Mouse (Mus musculus) hindbrain, embryonic 14.5 days (tissue): ENCODE data around the gene Phlpp1. TPM values are rescaled to one million over a fixed set of nuclear protein-coding genes. Genes with fewer than 3 reads are reported as not detected.
"Not testable (repeated sequence)": the region's sequence is repeated elsewhere in the genome, so short reads cannot be mapped to it uniquely, and the experiment has no call there.

Source experiments
- ATAC-seq: fragments of 200-750 bp; cut with Nextera tagmentation; 2 replicates; pipeline ENCODE4 v1.8.0; 2017; ENCODE audit warnings: moderate number of reproducible peaks, mild to moderate bottlenecking, moderate TSS enrichment, moderate library complexity; ENCODE audit not compliant: low FRiP score
- DNase-seq: peaks from one replicate; pipeline ENCODE4 v3.0.0-alpha.2; 2015; ENCODE audit warnings: low spot score
- H3K27ac ChIP-seq: fragments of 300-500 bp; sonication (generic); 2 replicates; pipeline ENCODE4 v1.5.1; 2014; ENCODE audit warnings: mild to moderate bottlenecking, moderate library complexity
- H3K27me3 ChIP-seq: fragments of 300-500 bp; sonication (generic); 2 replicates; pipeline ENCODE4 v1.6.1; 2014; ENCODE audit warnings: mild to moderate bottlenecking, low read length, mixed read lengths; ENCODE audit not compliant: control insufficient read depth, insufficient read depth
- H3K36me3 ChIP-seq: fragments of 300-500 bp; sonication (generic); replicated peaks from 2 replicates; pipeline ENCODE4 v1.6.1; 2014; ENCODE audit not compliant: control insufficient read depth, insufficient read depth
- H3K4me1 ChIP-seq: fragments of 300-500 bp; sonication (generic); replicated peaks from 2 replicates; pipeline ENCODE4 v1.6.1; 2014; ENCODE audit warnings: antibody characterized with exemption, low read length, mixed read lengths; ENCODE audit not compliant: control insufficient read depth, insufficient read depth
- H3K4me2 ChIP-seq: fragments of 300-500 bp; sonication (generic); replicated peaks from 2 replicates; pipeline ENCODE4 v1.6.1; 2014; ENCODE audit warnings: mild to moderate bottlenecking, moderate library complexity
- H3K4me3 ChIP-seq: fragments of 300-500 bp; sonication (generic); replicated peaks from 2 replicates; pipeline ENCODE4 v1.5.1; 2014; ENCODE audit warnings: mild to moderate bottlenecking, low read length
- H3K9ac ChIP-seq: fragments of 300-500 bp; sonication (generic); 2 replicates; pipeline ENCODE4 v1.6.1; 2014
- H3K9me3 ChIP-seq: fragments of 300-500 bp; sonication (generic); 2 replicates; pipeline ENCODE4 v1.6.1; 2016; ENCODE audit warnings: low read length; ENCODE audit not compliant: control insufficient read depth
- WGBS: fragments of 180-500 bp; shearing (Covaris S2); extraction: QIAGEN DNeasy Blood & Tissue Kit; methylation state at CpG from one replicate; pipeline ENCODE4 v1.1.7; 2014; 5-methylcytosine and 5-hydroxymethylcytosine counted together
- polyA plus RNA-seq: library from polyadenylated mRNA; unstranded; fragments of >200 nt; fragmentation: Nextera tagmentation; extraction: Ambion mirVana; gene quantifications from 2 replicates; pipeline ENCODE4 v1.2.1, GENCODE M21; 2014

Phlpp1 gene
- polyA plus RNA-seq, 1 experiment from 2014 or later = 9.6 TPM

GRCm38 (mm10) chr1:106289065-106289464 lies 117.5 kb downstream of the Phlpp1 start:
- Histone ChIP-seq H3K9me3 (no peaks in the 10 kb centered on the region), H3K4me2 (no peak overlapping the region), H3K27me3 (no peaks in the 10 kb centered on the region), H3K27ac (no peak overlapping the region), H3K9ac (no peak overlapping the region), H3K4me3 (no peak overlapping the region), H3K36me3 (0 out of 2 replicates have a peak, but pooled peaks cover 5% of the 10 kb centered on the region), H3K4me1 (no peaks in the 10 kb centered on the region)
- WGBS = 85% methylated on average over 5 of the region's 5 CpGs
- ATAC-seq (no peak), DNase-seq (no peak)

GRCm38 (mm10) chr1:106289580-106289979 lies 118.0 kb downstream of the Phlpp1 start:
- WGBS = 89% methylated on average over 2 of the region's 2 CpGs
- Histone ChIP-seq H3K9me3 (no peaks in the 10 kb centered on the region), H3K4me3 (no peak overlapping the region), H3K27ac (no peak overlapping the region), H3K36me3 (0 out of 2 replicates have a peak, but pooled peaks cover 5% of the 10 kb centered on the region), H3K4me2 (no peak overlapping the region), H3K27me3 (no peaks in the 10 kb centered on the region), H3K9ac (no peak overlapping the region), H3K4me1 (no peaks in the 10 kb centered on the region)
- DNase-seq = no peak
- ATAC-seq = no peak

GRCm38 (mm10) chr1:106309394-106310039 lies 138.0 kb downstream of the Phlpp1 start:
- Histone ChIP-seq H3K27ac (no peak overlapping the region), H3K4me2 (no peak overlapping the region), H3K9me3 (no peaks in the 10 kb centered on the region), H3K4me3 (no peak overlapping the region), H3K27me3 (no peaks in the 10 kb centered on the region), H3K36me3 (no peaks in the 10 kb centered on the region), H3K9ac (no peak overlapping the region), H3K4me1 (no peaks in the 10 kb centered on the region)
- WGBS = 97% methylated on average over 3 of the region's 3 CpGs
- ATAC-seq = no peak
- DNase-seq = no peak

- Histone ChIP-seq H3K9ac (no peak overlapping the region), H3K27ac (no peak overlapping the region), H3K27me3 (no peaks in the 10 kb centered on the region), H3K4me2 (no peak overlapping the region), H3K36me3 (no peaks in the 10 kb centered on the region), H3K9me3 (no peaks in the 10 kb centered on the region), H3K4me3 (no peak overlapping the region), H3K4me1 (no peaks in the 10 kb centered on the region)
- 69% methylated on average over 2 of the region's 2 CpGs for WGBS
- DNase-seq (no peak), ATAC-seq (no peak)
Observed at GRCm38 (mm10) chr1:106310285-106310684, 138.7 kb downstream of the Phlpp1 start.

- 97% methylated on average over 2 of the region's 2 CpGs for WGBS
- not testable (repeated sequence) for H3K4me1 ChIP-seq, H3K27me3 ChIP-seq, H3K4me2 ChIP-seq, H3K9me3 ChIP-seq, H3K36me3 ChIP-seq, ATAC-seq, H3K4me3 ChIP-seq, DNase-seq, H3K9ac ChIP-seq, H3K27ac ChIP-seq
Observed at GRCm38 (mm10) chr1:106311830-106312229, 140.3 kb downstream of the Phlpp1 start.

GRCm38 (mm10) chr1:106314476-106314875 lies 142.9 kb downstream of the Phlpp1 start:
- Histone ChIP-seq H3K4me2 (no peak overlapping the region), H3K27ac (no peak overlapping the region), H3K27me3 (no peaks in the 10 kb centered on the region), H3K4me3 (no peak overlapping the region), H3K9ac (no peak overlapping the region), H3K36me3 (0 out of 2 replicates have a peak, but pooled peaks cover 1% of the 10 kb centered on the region), H3K4me1 (no peaks in the 10 kb centered on the region; the same call in 1 of the 2 replicates), H3K9me3 (no peaks in the 10 kb centered on the region)
- 89% methylated on average over 4 of the region's 4 CpGs for WGBS
- ATAC-seq (no peak), DNase-seq (no peak)

- 81% methylated on average over 4 of the region's 4 CpGs for WGBS
- 0 out of 2 replicates have a peak overlapping the region, but pooled peaks have one; percentile 26 for H3K27ac ChIP-seq
- no peak for ATAC-seq
Observed at GRCm38 (mm10) chr1:106316641-106317304, 145.2 kb downstream of the Phlpp1 start.

GRCm38 (mm10) chr1:106318341-106318740 lies 146.8 kb downstream of the Phlpp1 start:
- WGBS = 88% methylated on average over 5 of the region's 5 CpGs
- no peak for ATAC-seq

More at GRCm38 (mm10) chr1:106316641-106317304, 145.2 kb downstream of the Phlpp1 start:
- Histone ChIP-seq H3K27me3 (no peaks in the 10 kb centered on the region), H3K4me2 (no peak overlapping the region), H3K9ac (no peak overlapping the region), H3K36me3 (0 out of 2 replicates have a peak, but pooled peaks cover 8% of the 10 kb centered on the region), H3K4me1 (no peaks in the 10 kb centered on the region; the same call in 1 of the 2 replicates), H3K9me3 (no peaks in the 10 kb centered on the region), H3K4me3 (no peak overlapping the region)
- no peak for DNase-seq

GRCm38 (mm10) chr1:106320583-106320982 lies 149.0 kb downstream of the Phlpp1 start:
- no peak for DNase-seq
- ATAC-seq = no peak
- H3K27me3 ChIP-seq = no peaks in the 10 kb centered on the region
- no peak overlapping the region for H3K4me3 ChIP-seq
- WGBS = 100% methylated on average over 1 of the region's 1 CpGs
- no peak overlapping the region for H3K27ac ChIP-seq
- no peaks in the 10 kb centered on the region for H3K9me3 ChIP-seq
- no peak overlapping the region for H3K9ac ChIP-seq
- no peaks in the 10 kb centered on the region; the same call in 1 of the 2 replicates for H3K4me1 ChIP-seq
- H3K4me2 ChIP-seq = no peak overlapping the region
- 0 out of 2 replicates have a peak, but pooled peaks cover 8% of the 10 kb centered on the region for H3K36me3 ChIP-seq

More at GRCm38 (mm10) chr1:106318341-106318740, 146.8 kb downstream of the Phlpp1 start:
- Histone ChIP-seq H3K36me3 (0 out of 2 replicates have a peak, but pooled peaks cover 8% of the 10 kb centered on the region), H3K4me3 (no peak overlapping the region), H3K4me1 (no peaks in the 10 kb centered on the region; the same call in 1 of the 2 replicates), H3K9ac (no peak overlapping the region), H3K9me3 (no peaks in the 10 kb centered on the region), H3K27me3 (no peaks in the 10 kb centered on the region), H3K27ac (no peak overlapping the region), H3K4me2 (no peak overlapping the region)
- no peak for DNase-seq
